Mouse (Mus musculus): ENCODE measurements around the gene Auts2. TPM values are rescaled to one million over a fixed set of nuclear protein-coding genes. Genes with fewer than 3 reads are reported as not detected.
A peak's percentile ranks its signal among the peaks of the same experiment; 100 is the strongest.

Auts2 gene
- polyA plus RNA-seq, 1 experiment from 2014 or later: 32.6 TPM

DNA sequence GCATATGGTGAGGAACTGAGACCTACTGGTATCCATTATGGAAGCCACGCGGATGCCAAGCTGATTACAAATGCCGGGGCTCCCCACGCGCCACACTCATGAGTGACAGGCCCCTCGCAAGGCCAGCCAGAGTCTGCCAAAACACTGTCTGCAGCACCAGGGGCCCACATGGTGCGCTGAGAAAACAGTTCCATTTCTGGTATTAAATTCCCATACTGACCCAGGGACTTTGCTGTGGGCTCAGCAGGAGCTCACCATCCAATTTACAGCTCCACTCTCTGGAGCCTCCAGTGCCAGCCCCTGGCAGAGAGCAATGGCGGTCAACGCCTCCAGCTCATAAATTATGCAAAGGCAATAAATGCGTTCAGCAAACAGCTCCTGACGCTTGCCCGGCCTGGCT lies 767.9 kb downstream of the Auts2 start:
- Histone ChIP-seq H3K27ac (ENCODE audit: low read depth, low read length) (no peak overlapping the region), H3K4me2 (replicated peaks; ENCODE audit: low read depth, low read length) (peak overlapping the region; percentile 25; the same call in 1 of the 2 replicates)
- peak; percentile 87 for ATAC-seq (ENCODE audit: low FRiP score, low TSS enrichment)

DNA sequence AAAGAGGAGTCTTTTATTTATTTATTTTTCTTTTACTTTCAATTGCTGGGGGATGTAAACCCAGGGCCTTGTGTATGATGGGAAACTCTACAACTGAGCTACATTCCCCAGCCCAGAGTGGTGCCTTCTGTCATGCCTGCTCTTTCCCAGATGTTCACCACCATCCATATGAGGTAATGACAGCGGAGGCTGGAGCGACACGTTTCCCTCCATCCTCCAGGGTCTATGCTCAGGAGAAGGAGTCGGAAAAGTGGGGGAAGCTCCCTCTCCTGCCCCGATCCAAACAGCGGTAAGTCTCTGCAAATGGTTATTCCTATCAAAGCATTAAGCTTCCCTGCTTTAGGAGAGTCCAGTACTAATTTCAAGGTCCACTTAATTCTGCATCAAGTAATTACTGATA lies 768.4 kb downstream of the Auts2 start:
- Histone ChIP-seq H3K27ac (ENCODE audit: low read depth, low read length) (no peak overlapping the region), H3K9ac (ENCODE audit: low read depth, low read length) (no peak overlapping the region), H3K4me2 (replicated peaks; ENCODE audit: low read depth, low read length) (no peak overlapping the region; the same call in 1 of the 2 replicates), H3K4me1 (ENCODE audit: control insufficient read depth, insufficient read depth, low read length) (peaks cover 10% of the 10 kb centered on the region), H3K4me3 (ENCODE audit: low read length) (no peak overlapping the region), H3K27me3 (ENCODE audit: control insufficient read depth, insufficient read depth, low read length) (no peaks in the 10 kb centered on the region), H3K9me3 (ENCODE audit: control insufficient read depth, low read length) (no peaks in the 10 kb centered on the region), H3K36me3 (ENCODE audit: control insufficient read depth, insufficient read depth, low read length) (no peaks in the 10 kb centered on the region)
- WGBS: 45% methylated on average over 6 of the region's 6 CpGs
- ATAC-seq (ENCODE audit: low FRiP score, low TSS enrichment): peak; percentile 26; the same call in 1 of the 2 replicates

More for the DNA sequence above, 767.9 kb downstream of the Auts2 start:
- Histone ChIP-seq H3K9ac (ENCODE audit: low read depth, low read length) (no peak overlapping the region), H3K4me1 (ENCODE audit: control insufficient read depth, insufficient read depth, low read length) (peaks cover 10% of the 10 kb centered on the region), H3K9me3 (ENCODE audit: control insufficient read depth, low read length) (no peaks in the 10 kb centered on the region), H3K36me3 (ENCODE audit: control insufficient read depth, insufficient read depth, low read length) (no peaks in the 10 kb centered on the region), H3K4me3 (ENCODE audit: low read length) (no peak overlapping the region), H3K27me3 (ENCODE audit: control insufficient read depth, insufficient read depth, low read length) (no peaks in the 10 kb centered on the region)
- WGBS: 12% methylated on average over 12 of the region's 12 CpGs

DNA sequence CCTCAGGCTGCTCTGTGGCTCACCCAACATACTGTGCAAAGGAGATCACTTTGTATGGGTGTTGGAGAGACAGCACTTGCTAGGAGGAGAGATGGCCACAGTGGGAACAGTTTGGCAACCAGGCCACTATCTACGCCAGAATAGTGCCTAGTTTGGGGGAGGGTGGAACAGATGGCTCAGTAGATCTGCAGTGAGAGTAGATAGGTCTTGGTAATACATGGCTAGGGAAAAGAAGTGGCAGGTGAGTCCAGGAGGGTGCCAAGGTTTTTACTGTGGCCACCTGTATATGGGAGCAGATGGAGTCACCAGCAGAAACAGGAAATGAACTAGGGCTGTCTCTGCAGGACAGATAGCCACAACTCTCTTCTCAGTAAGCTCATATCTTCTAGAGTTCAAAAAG lies 770.5 kb downstream of the Auts2 start:
- Histone ChIP-seq H3K9ac (ENCODE audit: low read depth, low read length) (no peak overlapping the region), H3K36me3 (ENCODE audit: control insufficient read depth, insufficient read depth, low read length) (no peaks in the 10 kb centered on the region), H3K4me1 (ENCODE audit: control insufficient read depth, insufficient read depth, low read length) (peaks cover 10% of the 10 kb centered on the region), H3K27me3 (ENCODE audit: control insufficient read depth, insufficient read depth, low read length) (no peaks in the 10 kb centered on the region), H3K4me2 (replicated peaks; ENCODE audit: low read depth, low read length) (no peak overlapping the region), H3K4me3 (ENCODE audit: low read length) (no peak overlapping the region), H3K9me3 (ENCODE audit: control insufficient read depth, low read length) (no peaks in the 10 kb centered on the region), H3K27ac (ENCODE audit: low read depth, low read length) (no peak overlapping the region)
- ATAC-seq (ENCODE audit: low FRiP score, low TSS enrichment): no peak
- WGBS: 91% methylated on average over 1 of the region's 1 CpGs

DNA sequence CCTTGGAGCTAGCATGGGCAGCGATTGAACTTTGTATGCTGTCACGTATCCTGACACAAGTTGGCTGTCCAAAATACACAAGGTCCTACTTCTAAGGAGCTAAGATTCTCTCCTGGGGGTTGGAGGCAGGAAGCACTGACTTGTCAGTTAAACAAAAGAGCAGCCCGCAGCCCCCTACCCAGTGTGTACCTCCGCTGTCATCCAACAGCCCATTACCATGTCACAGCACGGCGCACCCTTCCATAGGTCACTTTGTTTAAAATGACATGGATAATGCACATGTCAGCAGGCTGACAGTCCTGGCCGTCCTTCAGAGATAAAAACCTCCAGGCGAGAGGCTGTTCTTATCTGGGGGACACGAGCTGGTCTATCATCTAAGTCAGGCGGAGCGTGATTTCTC lies 773.9 kb downstream of the Auts2 start:
- WGBS: 57% methylated on average over 11 of the region's 11 CpGs
- H3K4me1 ChIP-seq (ENCODE audit: control insufficient read depth, insufficient read depth, low read length): no peaks in the 10 kb centered on the region
- H3K9ac ChIP-seq (ENCODE audit: low read depth, low read length): no peak overlapping the region
- no peak overlapping the region for H3K4me3 ChIP-seq (ENCODE audit: low read length)
- no peak overlapping the region for H3K4me2 ChIP-seq (replicated peaks; ENCODE audit: low read depth, low read length)
- H3K27ac ChIP-seq (ENCODE audit: low read depth, low read length): no peak overlapping the region
- ATAC-seq (ENCODE audit: low FRiP score, low TSS enrichment): no peak
- no peaks in the 10 kb centered on the region for H3K9me3 ChIP-seq (ENCODE audit: control insufficient read depth, low read length)
- no peaks in the 10 kb centered on the region for H3K27me3 ChIP-seq (ENCODE audit: control insufficient read depth, insufficient read depth, low read length)
- H3K36me3 ChIP-seq (ENCODE audit: control insufficient read depth, insufficient read depth, low read length): no peaks in the 10 kb centered on the region

DNA sequence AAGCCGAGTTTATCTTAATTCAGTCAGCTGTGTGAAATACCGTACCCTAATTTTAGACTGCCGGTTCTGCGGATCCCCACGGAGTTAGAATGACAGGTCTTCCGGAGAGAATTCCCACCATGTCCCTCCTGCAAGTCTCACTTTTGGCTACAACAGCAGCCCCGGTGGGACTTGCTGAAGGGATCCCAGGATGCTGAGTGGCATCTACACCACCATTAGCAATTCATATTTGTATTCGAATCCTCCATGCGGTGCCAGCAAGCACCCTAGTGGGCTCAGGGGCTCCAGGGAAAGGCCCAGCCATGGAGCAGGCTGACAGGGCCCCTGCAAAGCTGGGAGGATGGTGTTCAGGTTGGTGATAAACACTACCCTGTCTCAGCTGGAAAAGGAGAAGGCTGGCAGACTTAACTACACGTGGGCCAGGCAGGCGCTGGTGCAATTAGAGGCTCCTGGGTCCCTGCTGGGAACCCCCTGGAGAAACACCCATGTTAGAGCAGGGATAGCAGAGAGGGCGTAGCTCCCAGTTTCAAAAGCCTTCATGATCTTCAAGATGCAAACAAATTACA lies 775.4 kb downstream of the Auts2 start:
- Histone ChIP-seq H3K9ac (ENCODE audit: low read depth, low read length) (no peak overlapping the region), H3K4me3 (ENCODE audit: low read length) (no peak overlapping the region), H3K27me3 (ENCODE audit: control insufficient read depth, insufficient read depth, low read length) (no peaks in the 10 kb centered on the region), H3K4me1 (ENCODE audit: control insufficient read depth, insufficient read depth, low read length) (no peaks in the 10 kb centered on the region), H3K4me2 (replicated peaks; ENCODE audit: low read depth, low read length) (no peak overlapping the region), H3K36me3 (ENCODE audit: control insufficient read depth, insufficient read depth, low read length) (no peaks in the 10 kb centered on the region), H3K9me3 (ENCODE audit: control insufficient read depth, low read length) (no peaks in the 10 kb centered on the region), H3K27ac (ENCODE audit: low read depth, low read length) (no peak overlapping the region)
- ATAC-seq (ENCODE audit: low FRiP score, low TSS enrichment): no peak
- WGBS: 74% methylated on average over 12 of the region's 12 CpGs

DNA sequence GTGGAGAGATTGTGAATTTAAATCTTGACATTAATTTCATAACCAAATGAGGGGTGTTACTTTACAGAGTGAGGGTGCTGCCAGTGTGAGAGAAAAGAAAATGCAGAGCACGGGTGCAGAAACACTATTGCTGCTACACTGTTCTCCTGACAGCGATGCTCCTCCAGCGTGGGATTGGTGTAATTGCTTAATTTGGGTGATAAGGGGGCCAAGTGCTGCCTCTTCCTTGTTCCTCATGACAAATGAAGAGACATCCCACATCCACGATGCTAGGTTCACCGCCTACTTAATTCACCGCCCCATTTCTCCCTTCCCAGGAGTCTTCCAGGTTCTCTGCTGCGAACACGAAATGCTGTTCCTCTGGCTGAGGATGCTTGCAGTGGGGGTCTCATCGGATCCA lies 776.0 kb downstream of the Auts2 start:
- Histone ChIP-seq H3K9ac (ENCODE audit: low read depth, low read length) (no peak overlapping the region), H3K4me1 (ENCODE audit: control insufficient read depth, insufficient read depth, low read length) (no peaks in the 10 kb centered on the region), H3K4me2 (replicated peaks; ENCODE audit: low read depth, low read length) (no peak overlapping the region), H3K36me3 (ENCODE audit: control insufficient read depth, insufficient read depth, low read length) (no peaks in the 10 kb centered on the region), H3K9me3 (ENCODE audit: control insufficient read depth, low read length) (no peaks in the 10 kb centered on the region), H3K27ac (ENCODE audit: low read depth, low read length) (no peak overlapping the region), H3K4me3 (ENCODE audit: low read length) (no peak overlapping the region), H3K27me3 (ENCODE audit: control insufficient read depth, insufficient read depth, low read length) (no peaks in the 10 kb centered on the region)
- WGBS: 85% methylated on average over 9 of the region's 9 CpGs
- no peak for ATAC-seq (ENCODE audit: low FRiP score, low TSS enrichment)

DNA sequence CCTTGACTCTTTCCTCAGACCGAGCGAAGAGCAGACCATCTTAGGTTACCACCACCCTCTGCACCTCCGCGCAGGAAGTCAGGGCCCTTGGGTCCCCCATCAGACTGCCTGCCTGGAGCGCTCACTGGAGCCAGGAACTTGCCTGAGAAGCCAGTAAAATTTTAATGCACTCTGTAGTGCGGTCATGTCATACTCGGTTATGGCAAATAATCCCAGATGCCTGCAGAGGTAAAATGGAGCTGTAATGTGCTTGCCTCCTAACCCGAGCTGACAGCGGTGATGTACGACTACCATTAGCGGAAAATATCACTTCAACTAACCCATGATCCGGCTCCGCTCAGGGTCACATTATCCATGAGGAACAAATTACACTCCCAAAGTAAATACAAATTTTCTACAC lies 783.7 kb downstream of the Auts2 start:
- no peak for ATAC-seq (ENCODE audit: low FRiP score, low TSS enrichment)
- 47% methylated on average over 13 of the region's 13 CpGs for WGBS

DNA sequence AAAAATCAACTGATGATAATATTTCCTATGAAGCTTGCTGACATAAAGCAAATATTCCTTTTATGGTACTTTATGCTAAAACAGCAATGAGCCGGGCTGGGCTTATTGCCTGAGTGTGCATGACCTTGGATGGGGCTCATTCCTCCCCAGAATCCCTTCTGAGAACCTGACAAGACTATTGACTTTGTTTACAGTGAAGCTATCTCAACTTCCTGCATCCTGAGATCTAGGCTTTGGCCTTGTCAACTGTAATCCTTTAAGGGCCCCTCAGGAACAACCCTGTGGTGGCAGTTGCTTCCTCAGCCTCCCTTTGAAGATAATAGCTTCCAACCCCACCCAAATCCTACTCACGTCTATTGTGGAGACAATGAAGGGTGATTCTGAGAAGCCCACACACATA lies 792.8 kb downstream of the Auts2 start:
- WGBS: 58% methylated on average over 2 of the region's 2 CpGs
- no peak overlapping the region for H3K4me3 ChIP-seq (ENCODE audit: low read length)

More for the DNA sequence above, 783.7 kb downstream of the Auts2 start:
- Histone ChIP-seq H3K27ac (ENCODE audit: low read depth, low read length) (no peak overlapping the region), H3K4me1 (ENCODE audit: control insufficient read depth, insufficient read depth, low read length) (no peaks in the 10 kb centered on the region), H3K27me3 (ENCODE audit: control insufficient read depth, insufficient read depth, low read length) (no peaks in the 10 kb centered on the region), H3K9me3 (ENCODE audit: control insufficient read depth, low read length) (no peaks in the 10 kb centered on the region), H3K4me3 (ENCODE audit: low read length) (no peak overlapping the region), H3K9ac (ENCODE audit: low read depth, low read length) (no peak overlapping the region), H3K4me2 (replicated peaks; ENCODE audit: low read depth, low read length) (no peak overlapping the region), H3K36me3 (ENCODE audit: control insufficient read depth, insufficient read depth, low read length) (no peaks in the 10 kb centered on the region)

DNA sequence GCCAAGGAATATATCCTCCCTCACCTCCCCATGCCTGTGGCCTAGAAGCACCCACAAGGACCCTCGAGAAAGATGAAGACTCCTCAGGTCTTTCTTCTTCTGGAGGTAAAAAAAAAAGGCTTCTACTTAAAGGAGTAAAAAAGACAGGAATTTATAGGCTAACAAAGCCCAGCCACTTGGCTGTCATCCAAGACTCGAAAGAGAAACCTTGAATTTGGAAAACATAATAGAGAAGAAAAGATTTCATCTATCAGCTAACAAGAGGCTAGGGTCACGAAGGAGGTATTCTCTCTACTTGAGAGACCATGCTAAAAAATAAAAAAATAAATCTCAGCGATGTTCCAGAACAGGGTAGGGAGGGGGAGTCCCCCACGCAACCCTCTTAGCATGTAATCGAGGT lies 793.9 kb downstream of the Auts2 start:
- no peaks in the 10 kb centered on the region for H3K27me3 ChIP-seq (ENCODE audit: control insufficient read depth, insufficient read depth, low read length)
- H3K9me3 ChIP-seq (ENCODE audit: control insufficient read depth, low read length): no peaks in the 10 kb centered on the region; the same call in 1 of the 2 replicates
- no peak for ATAC-seq (ENCODE audit: low FRiP score, low TSS enrichment)
- H3K36me3 ChIP-seq (ENCODE audit: control insufficient read depth, insufficient read depth, low read length): no peaks in the 10 kb centered on the region
- no peak overlapping the region for H3K27ac ChIP-seq (ENCODE audit: low read depth, low read length)
- WGBS: 46% methylated on average over 6 of the region's 6 CpGs
- H3K4me3 ChIP-seq (ENCODE audit: low read length): no peak overlapping the region
- H3K4me2 ChIP-seq (replicated peaks; ENCODE audit: low read depth, low read length): no peak overlapping the region
- H3K4me1 ChIP-seq (ENCODE audit: control insufficient read depth, insufficient read depth, low read length): 0 out of 2 replicates have a peak, but pooled peaks cover 8% of the 10 kb centered on the region
- no peak overlapping the region for H3K9ac ChIP-seq (ENCODE audit: low read depth, low read length)

More for the DNA sequence above, 792.8 kb downstream of the Auts2 start:
- Histone ChIP-seq H3K36me3 (ENCODE audit: control insufficient read depth, insufficient read depth, low read length) (no peaks in the 10 kb centered on the region), H3K27ac (ENCODE audit: low read depth, low read length) (no peak overlapping the region), H3K9me3 (ENCODE audit: control insufficient read depth, low read length) (no peaks in the 10 kb centered on the region), H3K4me2 (replicated peaks; ENCODE audit: low read depth, low read length) (no peak overlapping the region), H3K4me1 (ENCODE audit: control insufficient read depth, insufficient read depth, low read length) (0 out of 2 replicates have a peak, but pooled peaks cover 8% of the 10 kb centered on the region), H3K27me3 (ENCODE audit: control insufficient read depth, insufficient read depth, low read length) (no peaks in the 10 kb centered on the region), H3K9ac (ENCODE audit: low read depth, low read length) (no peak overlapping the region)
- no peak for ATAC-seq (ENCODE audit: low FRiP score, low TSS enrichment)

Data from kidney, embryonic 14.5 days (tissue).